Mouse (Mus musculus): ENCODE measurements around the gene Znrf3. TPM values are rescaled to one million over a fixed set of nuclear protein-coding genes. Genes with fewer than 3 reads are reported as not detected.

Gene Znrf3
- total RNA-seq, 2 experiments from 2014 or later = 5.7 to 6.9 TPM

GRCm38 (mm10) chr11:5294805-5295204 is 149.8 kb downstream of the Znrf3 start:
- intact Hi-C loops (cut with DNase I) = no loop called here
- H3K27ac ChIP-seq = no peak overlapping the region
- DNase-seq = no peak
- TF ChIP-seq CTCF (IDR thresholded peaks at IDR 0.05) = no peak
- no peak overlapping the region for H3K4me3 ChIP-seq

DNA sequence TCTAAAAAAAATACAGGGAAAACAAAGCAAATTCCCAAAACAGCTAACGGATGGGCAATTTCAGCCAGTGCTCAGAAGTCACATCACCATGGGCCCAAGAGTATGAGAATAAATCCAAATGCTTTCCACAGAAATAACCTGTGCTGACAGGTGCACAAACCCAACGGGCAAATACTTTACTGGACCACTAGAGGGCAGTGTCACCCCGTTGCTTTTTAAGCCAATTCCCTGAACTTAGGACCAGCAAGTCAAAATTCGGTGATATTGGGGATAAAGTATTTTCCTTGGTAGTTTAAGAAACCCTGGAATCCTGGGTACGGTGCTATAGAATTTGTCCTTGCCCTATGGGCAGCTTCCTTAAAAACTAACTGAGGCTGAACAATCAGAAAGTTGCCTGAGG is 154.0 kb downstream of the Znrf3 start:
- intact Hi-C loops (cut with DNase I) = loop anchor here (1.0 to 2.0 kb wide), 2 partner anchors 160 to 184 kb away; no protein-coding TSS in a partner anchor
- Histone ChIP-seq H3K4me3 (no peak overlapping the region), H3K27ac (no peak overlapping the region)
- DNase-seq = peak; percentile 61
- TF ChIP-seq CTCF (IDR thresholded peaks at IDR 0.05) = peak; percentile 97

DNA sequence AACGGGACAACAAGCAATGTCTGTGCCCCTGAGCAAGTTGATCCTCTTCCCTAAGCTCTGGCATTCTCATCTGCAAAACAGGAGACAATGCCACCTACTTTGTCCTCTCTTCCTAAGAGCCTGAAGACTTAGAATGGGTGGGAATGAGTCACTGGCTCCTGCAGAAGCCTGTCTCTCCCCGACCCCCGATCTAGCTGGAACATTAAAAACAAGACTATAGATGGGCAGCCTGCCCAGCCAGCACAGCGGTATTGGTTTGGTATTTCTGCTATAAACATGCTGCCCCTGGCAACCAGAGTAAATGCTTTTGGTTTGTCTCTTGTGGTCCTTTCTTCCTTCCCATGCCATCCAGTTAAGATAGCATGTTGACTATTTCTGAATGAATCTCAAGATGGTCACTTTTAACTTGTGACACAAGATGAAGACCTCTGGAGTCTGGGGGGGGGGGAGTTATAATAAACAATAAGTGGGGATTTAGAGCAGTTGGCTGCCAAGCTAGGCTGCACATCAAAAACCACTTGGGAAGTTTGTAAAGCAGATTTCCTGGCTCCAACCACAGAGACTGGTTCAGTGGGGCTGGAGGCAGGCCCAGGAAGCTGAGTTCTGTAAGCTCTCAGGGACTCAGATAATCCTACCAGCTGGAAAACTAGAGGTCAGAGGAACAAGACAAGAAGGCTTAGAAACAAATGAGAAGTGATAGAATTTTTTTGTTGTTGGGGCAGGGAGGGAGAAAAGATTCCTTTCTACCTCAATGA is 154.6 kb downstream of the Znrf3 start:
- no peak for TF ChIP-seq CTCF (IDR thresholded peaks at IDR 0.05)
- H3K4me3 ChIP-seq = no peak overlapping the region
- no peak for DNase-seq
- no peak overlapping the region for H3K27ac ChIP-seq
- intact Hi-C loops (cut with DNase I) = loop anchor here (1.0 to 10.0 kb wide), 3 partner anchors 161 to 415 kb away; no protein-coding TSS in a partner anchor

DNA sequence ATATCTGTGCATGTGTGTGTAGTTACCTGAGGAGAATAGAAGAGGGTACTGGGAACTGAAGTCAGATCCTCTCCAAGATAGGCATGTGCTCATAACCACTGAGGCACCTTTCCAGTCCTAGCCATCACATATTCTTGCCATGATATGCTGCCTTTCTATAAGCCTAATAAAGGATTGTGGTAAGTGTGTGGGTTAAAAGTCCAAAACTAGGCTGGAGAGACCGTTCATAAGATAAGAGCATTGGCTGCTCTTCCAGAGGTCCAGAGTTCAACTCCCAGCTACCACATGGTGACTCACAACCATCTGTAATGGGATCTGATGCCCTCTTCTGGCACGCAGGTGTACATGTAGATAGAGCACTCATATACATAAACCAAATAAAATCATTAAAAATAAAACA is 160.7 kb downstream of the Znrf3 start:
- DNase-seq = no peak
- Histone ChIP-seq H3K4me3 (no peak overlapping the region), H3K27ac (no peak overlapping the region)
- intact Hi-C loops (cut with DNase I) = loop anchor here (10.0 kb wide), 1 partner anchor 421 kb away; no protein-coding TSS in a partner anchor
- peak; percentile 7; the same call in 1 of the 2 replicates for TF ChIP-seq CTCF (IDR thresholded peaks at IDR 0.05)

DNA sequence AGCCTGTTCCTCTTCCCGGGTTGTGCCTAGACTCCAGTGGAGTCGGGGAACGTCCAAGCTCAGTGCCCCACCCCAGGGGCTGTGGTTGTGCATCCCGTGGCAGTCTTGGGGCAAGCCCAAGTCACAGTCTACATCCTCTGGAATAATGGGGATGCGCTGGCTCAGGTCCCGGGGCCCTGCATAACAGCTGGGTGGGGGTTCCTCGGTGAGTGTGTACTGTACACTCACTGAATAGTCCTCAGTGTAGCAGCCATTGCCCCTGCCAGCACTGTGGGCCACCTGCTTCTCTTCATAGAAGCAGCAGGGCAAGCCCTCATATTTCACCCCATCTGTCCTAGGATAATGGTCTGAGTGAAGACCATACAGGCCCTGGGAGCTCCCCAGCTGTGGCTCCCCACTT is 163.7 kb downstream of the Znrf3 start:
- intact Hi-C loops (cut with DNase I) = loop anchor here (10.0 kb wide), 1 partner anchor 424 kb away; no protein-coding TSS in a partner anchor
- no peak for DNase-seq
- Histone ChIP-seq H3K4me3 (no peak overlapping the region), H3K27ac (no peak overlapping the region)
- no peak for TF ChIP-seq CTCF (IDR thresholded peaks at IDR 0.05)

- no peak for DNase-seq
- H3K4me3 ChIP-seq = no peak overlapping the region
- TF ChIP-seq CTCF (IDR thresholded peaks at IDR 0.05) = no peak
- H3K27ac ChIP-seq = peak overlapping the region; percentile 78
- intact Hi-C loops (cut with DNase I) = loop anchor here (5.0 to 10.0 kb wide), 2 partner anchors 96 to 164 kb away; no protein-coding TSS in a partner anchor
Measured at GRCm38 (mm10) chr11:5278463-5278862, 166.2 kb downstream of the Znrf3 start.

DNA sequence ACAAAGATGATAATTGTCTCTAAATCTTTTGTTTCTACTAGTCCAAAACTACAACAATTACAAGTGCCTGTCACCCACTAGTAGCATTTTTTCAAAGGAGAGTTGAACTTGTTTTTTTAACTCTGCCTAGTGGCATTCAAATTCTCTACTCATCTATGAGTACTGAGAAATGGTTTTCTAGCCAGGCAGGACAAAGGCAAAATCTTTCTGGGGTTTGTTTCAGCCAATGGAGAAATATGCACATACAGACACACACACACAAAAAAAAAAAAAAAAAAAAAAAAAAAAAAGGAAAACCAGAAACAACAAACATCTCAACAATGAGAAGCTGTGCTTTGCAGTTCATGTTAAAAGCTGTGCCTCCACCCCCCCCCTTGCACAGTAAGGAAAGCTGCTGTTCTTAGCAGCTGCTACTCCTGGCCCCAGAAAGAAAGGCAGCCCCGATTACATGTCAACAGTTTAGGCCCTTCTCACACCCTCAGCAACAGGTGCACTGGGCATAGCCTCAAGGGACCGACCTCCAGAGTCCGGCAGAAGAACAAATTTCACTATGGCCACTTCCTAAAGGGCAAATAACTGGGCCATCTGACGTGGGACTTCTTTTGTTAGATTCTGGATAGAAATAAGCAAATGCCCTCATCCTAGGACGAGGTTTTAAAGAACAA is 167.2 kb downstream of the Znrf3 start:
- H3K27ac ChIP-seq = peak overlapping the region; percentile 78
- peak; percentile 79 for DNase-seq
- intact Hi-C loops (cut with DNase I) = loop anchor here (5.0 to 10.0 kb wide), 2 partner anchors 95 to 163 kb away; no protein-coding TSS in a partner anchor
- TF ChIP-seq CTCF (IDR thresholded peaks at IDR 0.05) = no peak
- no peak overlapping the region for H3K4me3 ChIP-seq

DNA sequence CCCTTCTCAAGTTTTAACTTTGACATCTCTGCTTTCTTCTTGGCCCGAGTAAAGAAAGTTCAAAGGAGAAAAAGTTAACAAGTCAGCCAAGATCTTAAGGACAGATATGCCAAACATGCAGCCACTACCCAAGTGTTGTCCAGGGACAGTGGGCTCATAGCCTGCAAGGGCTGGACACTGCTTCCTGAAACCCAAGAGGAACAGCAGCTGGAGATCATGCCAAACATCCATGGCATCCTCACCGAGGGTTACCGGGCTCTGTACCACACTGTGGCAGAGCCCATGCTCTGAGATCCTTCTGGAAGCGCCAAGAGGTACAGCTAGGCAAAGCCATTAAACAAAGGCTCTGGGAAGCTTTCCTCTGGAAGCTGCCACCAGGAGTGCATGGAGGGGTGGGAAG is 169.4 kb downstream of the Znrf3 start:
- DNase-seq = peak; percentile 76
- intact Hi-C loops (cut with DNase I) = loop anchor here (5.0 to 10.0 kb wide), 2 partner anchors 93 to 160 kb away; no protein-coding TSS in a partner anchor
- TF ChIP-seq CTCF (IDR thresholded peaks at IDR 0.05) = no peak
- Histone ChIP-seq H3K4me3 (no peak overlapping the region), H3K27ac (peak overlapping the region; percentile 76)

GRCm38 (mm10) chr11:5272536-5273234 is 172.0 kb downstream of the Znrf3 start:
- no peak for TF ChIP-seq CTCF (IDR thresholded peaks at IDR 0.05)
- no peak for DNase-seq
- H3K4me3 ChIP-seq = no peak overlapping the region
- H3K27ac ChIP-seq = no peak overlapping the region; the same call in 1 of the 2 replicates
- intact Hi-C loops (cut with DNase I) = loop anchor here (10.0 kb wide), 1 partner anchor 158 kb away; no protein-coding TSS in a partner anchor

DNA sequence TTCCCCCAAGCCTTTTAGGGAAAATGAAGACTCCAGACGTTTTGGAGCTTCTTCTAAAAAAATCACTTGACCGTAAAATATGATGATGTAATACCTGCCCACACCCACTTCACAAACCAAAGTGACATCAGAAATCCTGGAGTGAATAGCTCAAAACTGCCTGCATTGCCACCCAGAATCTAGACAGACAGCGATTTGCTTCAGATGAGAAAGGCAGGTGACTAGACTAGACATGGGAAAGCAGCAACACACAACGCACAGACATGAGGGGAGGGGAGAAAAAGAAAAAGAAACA is 172.6 kb downstream of the Znrf3 start:
- H3K27ac ChIP-seq = peak overlapping the region; percentile 54; the same call in 1 of the 2 replicates
- intact Hi-C loops (cut with DNase I) = loop anchor here (10.0 kb wide), 1 partner anchor 157 kb away; no protein-coding TSS in a partner anchor
- no peak overlapping the region for H3K4me3 ChIP-seq
- no peak for TF ChIP-seq CTCF (IDR thresholded peaks at IDR 0.05)
- DNase-seq = no peak

GRCm38 (mm10) chr11:5271274-5272065 is 173.2 kb downstream of the Znrf3 start:
- DNase-seq = no peak

More at GRCm38 (mm10) chr11:5271274-5272065, 173.2 kb downstream of the Znrf3 start:
- Histone ChIP-seq H3K27ac (peak overlapping the region; percentile 54), H3K4me3 (no peak overlapping the region)
- intact Hi-C loops (cut with DNase I) = loop anchor here (10.0 kb wide), 1 partner anchor 157 kb away; no protein-coding TSS in a partner anchor
- TF ChIP-seq CTCF (IDR thresholded peaks at IDR 0.05) = no peak
